Mouse (Mus musculus) left cerebral cortex, adult 8-10 months (tissue): Measurements from ENCODE around the gene 4632433K11Rik. TPM values are rescaled to one million over a fixed set of nuclear protein-coding genes. Genes with fewer than 3 reads are reported as not detected.

Experiments used
- total RNA-seq, 4 experiments: library from RNA; stranded (reverse); gene quantifications; 2 replicates each; pipeline ENCODE4 v1.2.4; 2022

4632433K11Rik gene
- total RNA-seq, 4 experiments from 2014 or later = 1.5 TPM; not detected in 3

Other genes starting within 250 kb of the 4632433K11Rik start
- 1 to 10 TPM; 3.0 to 4.2 (median 3.1) TPM for gene Tmem238, start 244.5 kb upstream of the 4632433K11Rik start, total RNA-seq
- gene Rpl28, start 241.2 kb upstream of the 4632433K11Rik start, total RNA-seq = 100 to 1,000 TPM; 329 to 537 (median 413) TPM
- 100 to 1,000 TPM; 103 to 130 (median 112) TPM for gene Ube2s, start 221.5 kb upstream of the 4632433K11Rik start, total RNA-seq
- gene Shisa7, start 189.4 kb upstream of the 4632433K11Rik start, total RNA-seq = 100 to 1,000 TPM; 105 to 117 (median 110) TPM
- 1 to 10 TPM; 8.3 to 10.0 (median 9.1) TPM for gene Isoc2b, start 163.9 kb upstream of the 4632433K11Rik start, total RNA-seq
- 10 to 100 TPM; 16.1 to 17.7 (median 17.1) TPM for gene Isoc2a, start 157.0 kb upstream of the 4632433K11Rik start, total RNA-seq
- under 1 TPM in 3 of 4 experiments, not detected in 1; 0.48 to 0.65 (median 0.51) TPM for gene Gm36210, start 127.6 kb upstream of the 4632433K11Rik start, total RNA-seq
- gene Zfp628, start 118.9 kb upstream of the 4632433K11Rik start, total RNA-seq = 10 to 100 TPM; 14.7 to 16.8 (median 15.5) TPM
- 100 to 1,000 TPM in 1 of 4 experiments, 10 to 100 TPM in 3; 94.7 to 100 (median 95.8) TPM for gene Nat14, start 112.1 kb upstream of the 4632433K11Rik start, total RNA-seq
- gene Ssc5d, start 108.3 kb upstream of the 4632433K11Rik start, total RNA-seq = 1 to 10 TPM; 2.1 to 3.5 (median 2.6) TPM
- gene Sbk2, start 69.7 kb upstream of the 4632433K11Rik start, total RNA-seq = under 1 TPM; 0.16 to 0.68 (median 0.26) TPM
- 1 to 10 TPM in 3 of 4 experiments, under 1 TPM in 1; 0.88 to 1.3 (median 1.1) TPM for gene Sbk3, start 63.0 kb upstream of the 4632433K11Rik start, total RNA-seq
- gene Zfp579, start 38.0 kb upstream of the 4632433K11Rik start, total RNA-seq = 10 to 100 TPM; 23.3 to 31.7 (median 25.0) TPM
- 1 to 10 TPM; 6.3 to 7.8 (median 6.5) TPM for gene Zfp524, start 19.7 kb upstream of the 4632433K11Rik start, total RNA-seq
- 10 to 100 TPM; 21.3 to 23.5 (median 23.2) TPM for gene Fiz1, start 19.4 kb upstream of the 4632433K11Rik start, total RNA-seq
- not detected for gene Gm44973, start 18.6 kb upstream of the 4632433K11Rik start, total RNA-seq
- gene Zfp865, start 13.7 kb upstream of the 4632433K11Rik start, total RNA-seq = 10 to 100 TPM; 33.5 to 38.8 (median 35.8) TPM
- 10 to 100 TPM; 55.7 to 63.0 (median 59.8) TPM for gene Ccdc106, start 13.6 kb upstream of the 4632433K11Rik start, total RNA-seq
- gene Zfp784, start 4.3 kb downstream of the 4632433K11Rik start, total RNA-seq = 1 to 10 TPM; 5.4 to 6.0 (median 5.7) TPM
- gene Zfp580, start 17.4 kb downstream of the 4632433K11Rik start, total RNA-seq = 10 to 100 TPM; 25.2 to 31.7 (median 27.2) TPM
- 100 to 1,000 TPM; 159 to 182 (median 174) TPM for gene U2af2, start 28.0 kb downstream of the 4632433K11Rik start, total RNA-seq
- gene Epn1, start 46.1 kb downstream of the 4632433K11Rik start, total RNA-seq = 100 to 1,000 TPM; 395 to 439 (median 410) TPM
- not detected for gene Rfpl4, start 82.8 kb downstream of the 4632433K11Rik start, total RNA-seq
- under 1 TPM in 3 of 4 experiments, not detected in 1; 0.34 to 0.51 (median 0.36) TPM for gene Rasl2-9, start 91.8 kb downstream of the 4632433K11Rik start, total RNA-seq
- not detected for gene Vmn1r55, start 115.6 kb downstream of the 4632433K11Rik start, total RNA-seq
- not detected for gene Vmn1r56, start 162.6 kb downstream of the 4632433K11Rik start, total RNA-seq
- gene Vmn1r57, start 184.4 kb downstream of the 4632433K11Rik start, total RNA-seq = not detected